Mouse (Mus musculus) forebrain, embryonic 15.5 days (tissue): ENCODE data around the gene Asb16. TPM values are rescaled to one million over a fixed set of nuclear protein-coding genes. Genes with fewer than 3 reads are reported as not detected.

ENCODE experiments used
- ATAC-seq: fragments of 200-750 bp; cut with Nextera tagmentation; replicated peaks from 2 replicates; pipeline ENCODE4 v1.8.0; 2017; ENCODE audit warnings: mild to moderate bottlenecking, moderate TSS enrichment, moderate library complexity
- H3K27ac ChIP-seq: fragments of 300-500 bp; sonication (generic); replicated peaks from 2 replicates; pipeline ENCODE4 v1.5.1; 2015; ENCODE audit warnings: mild to moderate bottlenecking, inconsistent platforms
- H3K27me3 ChIP-seq: fragments of 300-500 bp; sonication (generic); 2 replicates; pipeline ENCODE4 v1.6.1; 2015; ENCODE audit warnings: inconsistent platforms
- H3K36me3 ChIP-seq: fragments of 300-500 bp; sonication (generic); 2 replicates; pipeline ENCODE4 v1.6.1; 2015; ENCODE audit warnings: mild to moderate bottlenecking, inconsistent platforms
- H3K4me1 ChIP-seq: fragments of 300-500 bp; sonication (generic); 2 replicates; pipeline ENCODE4 v1.6.1; 2015; ENCODE audit warnings: inconsistent platforms
- H3K4me2 ChIP-seq: fragments of 300-500 bp; sonication (generic); replicated peaks from 2 replicates; pipeline ENCODE4 v1.6.1; 2015; ENCODE audit warnings: mild to moderate bottlenecking, inconsistent platforms
- H3K4me3 ChIP-seq: fragments of 300-500 bp; sonication (generic); 2 replicates; pipeline ENCODE4 v1.5.1; 2015; ENCODE audit warnings: mild to moderate bottlenecking, inconsistent platforms
- H3K9ac ChIP-seq: fragments of 300-500 bp; sonication (generic); replicated peaks from 2 replicates; pipeline ENCODE4 v1.6.1; 2015; ENCODE audit warnings: mild to moderate bottlenecking, inconsistent platforms
- H3K9me3 ChIP-seq: fragments of 300-500 bp; sonication (generic); 2 replicates; pipeline ENCODE4 v1.6.1; 2016; ENCODE audit warnings: inconsistent platforms
- whole genome bisulfite sequencing: fragments of 180-500 bp; shearing (Covaris S2); methylation state at CpG from one replicate; pipeline ENCODE4 v1.1.7; 2015; ENCODE audit warnings: mixed read lengths; 5-methylcytosine and 5-hydroxymethylcytosine counted together
- polyA plus RNA-seq: library from polyadenylated mRNA; unstranded; fragments of >200 nt; fragmentation: Nextera tagmentation; extraction: Ambion mirVana; gene quantifications from 2 replicates; pipeline ENCODE4 v1.2.1, GENCODE M21; 2015

Gene Asb16
- polyA plus RNA-seq, 1 experiment from 2014 or later, result not detected

- H3K4me2 ChIP-seq, result peak overlapping the region; percentile 88
- WGBS, result 0% methylated on average over 59 of the region's 77 CpGs
- peak overlapping the region; percentile 99 for H3K9ac ChIP-seq
Measured at GRCm38 (mm10) chr11:102317901-102318575, 49.5 kb downstream of the Asb16 start.

GRCm38 (mm10) chr11:102318576-102319409 lies 50.2 kb downstream of the Asb16 start:
- ATAC-seq, result no peak; the same call in 1 of the 2 replicates
- H3K27ac ChIP-seq, result peak overlapping the region; percentile 100
- under 1% methylated on average over 73 of the region's 84 CpGs for WGBS

More at GRCm38 (mm10) chr11:102317901-102318575, 49.5 kb downstream of the Asb16 start:
- H3K27ac ChIP-seq, result peak overlapping the region; percentile 100
- H3K9me3 ChIP-seq, result no peaks in the 10 kb centered on the region
- H3K36me3 ChIP-seq, result peaks cover 23% of the 10 kb centered on the region
- no peaks in the 10 kb centered on the region for H3K27me3 ChIP-seq
- ATAC-seq, result peak; percentile 41
- peaks cover 27% of the 10 kb centered on the region for H3K4me1 ChIP-seq
- H3K4me3 ChIP-seq, result peak overlapping the region; percentile 95

GRCm38 (mm10) chr11:102319410-102319792 lies 50.9 kb downstream of the Asb16 start, which contains the start of gene Ubtf:
Gene Ubtf (minus strand): TSS chr11:102319742.
- peak; percentile 7 for ATAC-seq
- H3K9ac ChIP-seq, result peak within 1 kb of the TSS; percentile 99
- H3K4me3 ChIP-seq, result peak within 1 kb of the TSS; percentile 95
- peaks cover 27% of the 10 kb centered on the region for H3K4me1 ChIP-seq
- H3K9me3 ChIP-seq, result no peaks in the 10 kb centered on the region
- H3K36me3 ChIP-seq, result peaks cover 10% of the 10 kb centered on the region
- no peaks in the 10 kb centered on the region for H3K27me3 ChIP-seq
- 1% methylated on average over 25 of the region's 25 CpGs for WGBS
- H3K27ac ChIP-seq, result peak within 1 kb of the TSS; percentile 100
- peak within 1 kb of the TSS; percentile 88 for H3K4me2 ChIP-seq

More at GRCm38 (mm10) chr11:102318576-102319409, 50.2 kb downstream of the Asb16 start:
- Histone ChIP-seq H3K4me2 (peak overlapping the region; percentile 88), H3K4me1 (peaks cover 27% of the 10 kb centered on the region), H3K4me3 (peak overlapping the region; percentile 95), H3K9me3 (no peaks in the 10 kb centered on the region), H3K27me3 (no peaks in the 10 kb centered on the region), H3K36me3 (peaks cover 16% of the 10 kb centered on the region), H3K9ac (peak overlapping the region; percentile 99)

- peaks cover 24% of the 10 kb centered on the region for H3K4me1 ChIP-seq
- H3K9ac ChIP-seq, result peak overlapping the region; percentile 99
- peaks cover 3% of the 10 kb centered on the region; the same call in 1 of the 2 replicates for H3K36me3 ChIP-seq
- under 1% methylated on average over 38 of the region's 38 CpGs for WGBS
- peak overlapping the region; percentile 88 for H3K4me2 ChIP-seq
- ATAC-seq, result peak; percentile 65
- no peaks in the 10 kb centered on the region for H3K27me3 ChIP-seq
- H3K27ac ChIP-seq, result peak overlapping the region; percentile 100
- H3K4me3 ChIP-seq, result peak overlapping the region; percentile 95
- H3K9me3 ChIP-seq, result no peaks in the 10 kb centered on the region
Measured at GRCm38 (mm10) chr11:102319941-102320685, 51.6 kb downstream of the Asb16 start.

GRCm38 (mm10) chr11:102320686-102321005 lies 52.1 kb downstream of the Asb16 start:
- WGBS, result 6% methylated on average over 10 of the region's 10 CpGs

GRCm38 (mm10) chr11:102321931-102322330 lies 53.4 kb downstream of the Asb16 start:
- no peak for ATAC-seq
- peaks cover 10% of the 10 kb centered on the region for H3K4me1 ChIP-seq
- no peaks in the 10 kb centered on the region for H3K36me3 ChIP-seq
- no peak overlapping the region for H3K4me3 ChIP-seq
- H3K4me2 ChIP-seq, result no peak overlapping the region
- H3K9me3 ChIP-seq, result no peaks in the 10 kb centered on the region
- 77% methylated on average over 6 of the region's 6 CpGs for whole genome bisulfite sequencing
- no peak overlapping the region for H3K9ac ChIP-seq
- H3K27me3 ChIP-seq, result no peaks in the 10 kb centered on the region
- H3K27ac ChIP-seq, result no peak overlapping the region

More at GRCm38 (mm10) chr11:102320686-102321005, 52.1 kb downstream of the Asb16 start:
- H3K9ac ChIP-seq, result peak overlapping the region; percentile 99
- no peaks in the 10 kb centered on the region for H3K36me3 ChIP-seq
- H3K27me3 ChIP-seq, result no peaks in the 10 kb centered on the region
- H3K4me2 ChIP-seq, result peak overlapping the region; percentile 88
- peaks cover 19% of the 10 kb centered on the region for H3K4me1 ChIP-seq
- peak; percentile 27 for ATAC-seq
- H3K27ac ChIP-seq, result peak overlapping the region; percentile 100
- H3K9me3 ChIP-seq, result no peaks in the 10 kb centered on the region
- H3K4me3 ChIP-seq, result peak overlapping the region; percentile 95

- no peak overlapping the region for H3K4me2 ChIP-seq
- no peaks in the 10 kb centered on the region for H3K9me3 ChIP-seq
- H3K27ac ChIP-seq, result no peak overlapping the region
- WGBS, result 84% methylated on average over 1 of the region's 1 CpGs
- H3K4me3 ChIP-seq, result no peak overlapping the region
- no peaks in the 10 kb centered on the region for H3K27me3 ChIP-seq
- H3K36me3 ChIP-seq, result no peaks in the 10 kb centered on the region
- H3K4me1 ChIP-seq, result peaks cover 10% of the 10 kb centered on the region
- no peak overlapping the region for H3K9ac ChIP-seq
- ATAC-seq, result no peak
Measured at GRCm38 (mm10) chr11:102323516-102323915, 55.0 kb downstream of the Asb16 start.

- H3K9ac ChIP-seq, result no peak overlapping the region
- no peaks in the 10 kb centered on the region for H3K27me3 ChIP-seq
- no peak overlapping the region for H3K4me3 ChIP-seq
- no peak for ATAC-seq
- H3K36me3 ChIP-seq, result no peaks in the 10 kb centered on the region
- H3K4me1 ChIP-seq, result no peaks in the 10 kb centered on the region
- WGBS, result 71% methylated on average over 5 of the region's 5 CpGs
- H3K9me3 ChIP-seq, result no peaks in the 10 kb centered on the region
- no peak overlapping the region for H3K4me2 ChIP-seq
- H3K27ac ChIP-seq, result no peak overlapping the region
Measured at GRCm38 (mm10) chr11:102327250-102327649, 58.7 kb downstream of the Asb16 start.

- H3K36me3 ChIP-seq, result no peaks in the 10 kb centered on the region
- ATAC-seq, result no peak
- no peak overlapping the region for H3K4me3 ChIP-seq
- H3K4me1 ChIP-seq, result no peaks in the 10 kb centered on the region
- no peak overlapping the region for H3K27ac ChIP-seq
- H3K27me3 ChIP-seq, result no peaks in the 10 kb centered on the region
- no peak overlapping the region for H3K4me2 ChIP-seq
- no peaks in the 10 kb centered on the region for H3K9me3 ChIP-seq
- no peak overlapping the region for H3K9ac ChIP-seq
- 88% methylated on average over 7 of the region's 7 CpGs for WGBS
Measured at GRCm38 (mm10) chr11:102327839-102328238, 59.3 kb downstream of the Asb16 start.
